Mouse (Mus musculus) liver, postnatal 0 days (tissue): Measurements from ENCODE around the gene Eef1akmt2.

Experiments used
- CTCF ChIP-seq: sonication (generic); IDR thresholded peaks from 2 replicates; pipeline ENCODE4 v1.5.1; 2016; ENCODE audit warnings: antibody characterized with exemption, low read depth
- EP300 ChIP-seq: IDR thresholded peaks from 2 replicates; pipeline ENCODE4 v1.6.1; 2016; ENCODE audit warnings: antibody characterized with exemption, low read depth, mild to moderate bottlenecking

DNA sequence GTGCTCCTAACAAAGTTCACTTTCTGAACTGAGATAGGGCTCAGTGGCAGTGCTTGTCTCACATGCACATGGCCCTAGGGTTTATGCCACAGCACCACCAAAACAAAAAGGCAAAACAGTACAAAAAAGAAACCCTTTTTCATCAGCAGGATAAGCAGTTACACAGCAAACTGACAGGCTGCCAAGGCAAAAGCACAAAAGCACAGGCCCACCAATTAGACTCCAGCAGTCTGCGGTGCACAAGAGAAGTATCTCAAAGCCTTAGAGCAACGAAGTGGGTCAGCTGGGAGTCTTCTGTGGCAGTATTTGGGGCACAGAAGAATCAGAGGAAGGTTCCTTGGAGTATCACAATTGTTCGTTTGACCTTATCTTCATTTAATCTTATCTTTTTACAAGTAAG, 31.8 kb downstream of the Eef1akmt2 start:
- TF ChIP-seq CTCF (no peak), EP300 (no peak)
